Mouse (Mus musculus): Measurements from ENCODE around the gene Olfr561. TPM values are rescaled to one million over a fixed set of nuclear protein-coding genes. Genes with fewer than 3 reads are reported as not detected.

Olfr561 gene
- polyA plus RNA-seq (2015; fragmentation: Nextera tagmentation; extraction: Ambion mirVana), result not detected in 2 replicates

GRCm38 (mm10) chr7:102770921-102771320 lies at the start of gene Olfr561:
TSS of gene Olfr561 (plus strand) at chr7:102771221.
- no peaks in the 10 kb centered on the region for H3K9me3 ChIP-seq
- no peak within 1 kb of the TSS for H3K9ac ChIP-seq
- no peak within 1 kb of the TSS for H3K27ac ChIP-seq
- H3K27me3 ChIP-seq (replicated peaks), result no peaks in the 10 kb centered on the region
- no peak within 1 kb of the TSS for H3K4me3 ChIP-seq (replicated peaks)
- no peaks in the 10 kb centered on the region for H3K36me3 ChIP-seq
- ATAC-seq (ENCODE audit: insufficient read depth, low FRiP score, low read depth), result no peak
- no peaks in the 10 kb centered on the region for H3K4me1 ChIP-seq
- WGBS, result 64% methylated on average over 2 of the region's 2 CpGs
- H3K4me2 ChIP-seq, result no peak within 1 kb of the TSS

- no peaks in the 10 kb centered on the region for H3K36me3 ChIP-seq
- ATAC-seq (ENCODE audit: insufficient read depth, low FRiP score, low read depth), result no peak
- no peaks in the 10 kb centered on the region for H3K27me3 ChIP-seq (replicated peaks)
- no peak within 1 kb of the TSS for H3K27ac ChIP-seq
- no peaks in the 10 kb centered on the region for H3K9me3 ChIP-seq
- H3K4me3 ChIP-seq (replicated peaks), result no peak within 1 kb of the TSS
- H3K4me1 ChIP-seq, result no peaks in the 10 kb centered on the region
- no peak within 1 kb of the TSS for H3K4me2 ChIP-seq
- H3K9ac ChIP-seq, result no peak within 1 kb of the TSS
Measured at GRCm38 (mm10) chr7:102727391-102727790, 43.6 kb upstream of the Olfr561 start, which contains the start of gene Olfr559. TSS of gene Olfr559 (minus strand) at chr7:102727491.

GRCm38 (mm10) chr7:102733793-102734192 lies 37.2 kb upstream of the Olfr561 start:
- H3K27ac ChIP-seq, result no peak overlapping the region
- no peaks in the 10 kb centered on the region for H3K9me3 ChIP-seq
- no peaks in the 10 kb centered on the region for H3K36me3 ChIP-seq
- no peak overlapping the region for H3K9ac ChIP-seq
- no peak overlapping the region for H3K4me2 ChIP-seq
- H3K4me1 ChIP-seq, result no peaks in the 10 kb centered on the region
- no peak overlapping the region for H3K4me3 ChIP-seq (replicated peaks)
- ATAC-seq (ENCODE audit: insufficient read depth, low FRiP score, low read depth), result peak; percentile 43; the same call in 1 of the 2 replicates
- H3K27me3 ChIP-seq (replicated peaks), result no peaks in the 10 kb centered on the region
- WGBS, result 14% methylated on average over 1 of the region's 1 CpGs

GRCm38 (mm10) chr7:102737705-102738104 lies 33.3 kb upstream of the Olfr561 start:
- ATAC-seq (ENCODE audit: insufficient read depth, low FRiP score, low read depth), result no peak
- Histone ChIP-seq H3K4me2 (no peak overlapping the region), H3K36me3 (no peaks in the 10 kb centered on the region), H3K4me1 (no peaks in the 10 kb centered on the region), H3K27ac (no peak overlapping the region), H3K27me3 (replicated peaks) (no peaks in the 10 kb centered on the region), H3K9ac (no peak overlapping the region), H3K4me3 (replicated peaks) (no peak overlapping the region), H3K9me3 (no peaks in the 10 kb centered on the region)
- WGBS, result 41% methylated on average over 2 of the region's 2 CpGs

GRCm38 (mm10) chr7:102752086-102752485 lies 18.9 kb upstream of the Olfr561 start:
- Histone ChIP-seq H3K9ac (no peak overlapping the region), H3K4me1 (no peaks in the 10 kb centered on the region), H3K27me3 (replicated peaks) (no peaks in the 10 kb centered on the region), H3K4me3 (replicated peaks) (no peak overlapping the region), H3K9me3 (no peaks in the 10 kb centered on the region), H3K36me3 (no peaks in the 10 kb centered on the region), H3K4me2 (no peak overlapping the region), H3K27ac (no peak overlapping the region)
- ATAC-seq (ENCODE audit: insufficient read depth, low FRiP score, low read depth), result no peak
- 12% methylated on average over 1 of the region's 1 CpGs for WGBS

GRCm38 (mm10) chr7:102759266-102759665 lies 11.8 kb upstream of the Olfr561 start, which contains the start of the genes Olfr560 and Olfr78:
TSS of gene Olfr560 (minus strand) at chr7:102759366.
TSS of gene Olfr78 (minus strand) at chr7:102759471.
- Histone ChIP-seq H3K9me3 (no peaks in the 10 kb centered on the region), H3K36me3 (no peaks in the 10 kb centered on the region), H3K4me1 (no peaks in the 10 kb centered on the region), H3K27ac (no peak within 1 kb of the TSS), H3K4me3 (replicated peaks) (no peak within 1 kb of the TSS), H3K4me2 (no peak within 1 kb of the TSS), H3K27me3 (replicated peaks) (no peaks in the 10 kb centered on the region), H3K9ac (no peak within 1 kb of the TSS)
- no peak for ATAC-seq (ENCODE audit: insufficient read depth, low FRiP score, low read depth)
- 59% methylated on average over 4 of the region's 4 CpGs for WGBS

- H3K27me3 ChIP-seq (replicated peaks), result no peaks in the 10 kb centered on the region
- no peaks in the 10 kb centered on the region for H3K9me3 ChIP-seq
- no peaks in the 10 kb centered on the region for H3K36me3 ChIP-seq
- no peak within 1 kb of the TSS for H3K4me3 ChIP-seq (replicated peaks)
- no peak for ATAC-seq (ENCODE audit: insufficient read depth, low FRiP score, low read depth)
- no peak within 1 kb of the TSS for H3K9ac ChIP-seq
- no peak within 1 kb of the TSS for H3K4me2 ChIP-seq
- no peak within 1 kb of the TSS for H3K27ac ChIP-seq
- H3K4me1 ChIP-seq, result no peaks in the 10 kb centered on the region
Measured at GRCm38 (mm10) chr7:102803180-102803579, 32.2 kb downstream of the Olfr561 start, which contains the start of gene Olfr564. TSS of gene Olfr564 (plus strand) at chr7:102803480.

Other genes starting within 250 kb of the Olfr561 start
- not detected in 2 replicates for gene Olfr547, start 236.5 kb upstream of the Olfr561 start, polyA plus RNA-seq (2015; fragmentation: Nextera tagmentation; extraction: Ambion mirVana)
- gene Olfr548-ps1, start 230.3 kb upstream of the Olfr561 start, polyA plus RNA-seq (2015; fragmentation: Nextera tagmentation; extraction: Ambion mirVana), result not detected in 2 replicates
- gene Olfr549, start 221.4 kb upstream of the Olfr561 start, polyA plus RNA-seq (2015; fragmentation: Nextera tagmentation; extraction: Ambion mirVana), result not detected in 2 replicates
- 0.49 and 1.1 TPM in 2 replicates for gene Trim21, start 205.7 kb upstream of the Olfr561 start, polyA plus RNA-seq (2015; fragmentation: Nextera tagmentation; extraction: Ambion mirVana)
- gene Olfr550, start 199.8 kb upstream of the Olfr561 start, polyA plus RNA-seq (2015; fragmentation: Nextera tagmentation; extraction: Ambion mirVana), result not detected in 2 replicates
- gene Olfr551, start 179.3 kb upstream of the Olfr561 start, polyA plus RNA-seq (2015; fragmentation: Nextera tagmentation; extraction: Ambion mirVana), result not detected in 2 replicates
- gene Olfr552, start 173.5 kb upstream of the Olfr561 start, polyA plus RNA-seq (2015; fragmentation: Nextera tagmentation; extraction: Ambion mirVana), result not detected in 2 replicates
- not detected in 2 replicates for gene Olfr553, start 153.0 kb upstream of the Olfr561 start, polyA plus RNA-seq (2015; fragmentation: Nextera tagmentation; extraction: Ambion mirVana)
- gene Olfr554, start 132.8 kb upstream of the Olfr561 start, polyA plus RNA-seq (2015; fragmentation: Nextera tagmentation; extraction: Ambion mirVana), result not detected in 2 replicates
- gene Olfr555, start 112.4 kb upstream of the Olfr561 start, polyA plus RNA-seq (2015; fragmentation: Nextera tagmentation; extraction: Ambion mirVana), result not detected in 2 replicates
- not detected in 2 replicates for gene Olfr556, start 106.3 kb upstream of the Olfr561 start, polyA plus RNA-seq (2015; fragmentation: Nextera tagmentation; extraction: Ambion mirVana)
- gene Trim68, start 83.9 kb upstream of the Olfr561 start, polyA plus RNA-seq (2015; fragmentation: Nextera tagmentation; extraction: Ambion mirVana), result 12.8 and 13.6 TPM in 2 replicates
- not detected in 2 replicates for gene Olfr557, start 75.3 kb upstream of the Olfr561 start, polyA plus RNA-seq (2015; fragmentation: Nextera tagmentation; extraction: Ambion mirVana)
- 0.18 and 0.30 TPM in 2 replicates for gene Olfr558, start 69.0 kb upstream of the Olfr561 start, polyA plus RNA-seq (2015; fragmentation: Nextera tagmentation; extraction: Ambion mirVana)
- not detected in 2 replicates for gene Olfr33, start 52.2 kb upstream of the Olfr561 start, polyA plus RNA-seq (2015; fragmentation: Nextera tagmentation; extraction: Ambion mirVana)
- not detected in 2 replicates for gene Olfr559, start 43.7 kb upstream of the Olfr561 start, polyA plus RNA-seq (2015; fragmentation: Nextera tagmentation; extraction: Ambion mirVana)
- gene Olfr560, start 11.9 kb upstream of the Olfr561 start, polyA plus RNA-seq (2015; fragmentation: Nextera tagmentation; extraction: Ambion mirVana), result not detected in 2 replicates
- gene Olfr78, start 11.8 kb upstream of the Olfr561 start, polyA plus RNA-seq (2015; fragmentation: Nextera tagmentation; extraction: Ambion mirVana), result 0.28 and 0.44 TPM in 2 replicates
- gene Olfr564, start 32.3 kb downstream of the Olfr561 start, polyA plus RNA-seq (2015; fragmentation: Nextera tagmentation; extraction: Ambion mirVana), result not detected in 2 replicates
- gene Olfr566, start 87.5 kb downstream of the Olfr561 start, polyA plus RNA-seq (2015; fragmentation: Nextera tagmentation; extraction: Ambion mirVana), result not detected in 2 replicates
- not detected in 2 replicates for gene Olfr568, start 105.9 kb downstream of the Olfr561 start, polyA plus RNA-seq (2015; fragmentation: Nextera tagmentation; extraction: Ambion mirVana)
- gene Olfr569, start 119.7 kb downstream of the Olfr561 start, polyA plus RNA-seq (2015; fragmentation: Nextera tagmentation; extraction: Ambion mirVana), result not detected in 2 replicates
- not detected in 2 replicates for gene Olfr570, start 123.4 kb downstream of the Olfr561 start, polyA plus RNA-seq (2015; fragmentation: Nextera tagmentation; extraction: Ambion mirVana)
- not detected in 2 replicates for gene Olfr571, start 146.3 kb downstream of the Olfr561 start, polyA plus RNA-seq (2015; fragmentation: Nextera tagmentation; extraction: Ambion mirVana)
- gene Olfr572, start 153.2 kb downstream of the Olfr561 start, polyA plus RNA-seq (2015; fragmentation: Nextera tagmentation; extraction: Ambion mirVana), result not detected in 2 replicates
- not detected in 2 replicates for gene Olfr573-ps1, start 171.4 kb downstream of the Olfr561 start, polyA plus RNA-seq (2015; fragmentation: Nextera tagmentation; extraction: Ambion mirVana)
- not detected in 2 replicates for gene Olfr574, start 177.2 kb downstream of the Olfr561 start, polyA plus RNA-seq (2015; fragmentation: Nextera tagmentation; extraction: Ambion mirVana)
- gene Olfr575, start 187.6 kb downstream of the Olfr561 start, polyA plus RNA-seq (2015; fragmentation: Nextera tagmentation; extraction: Ambion mirVana), result not detected in 2 replicates
- not detected in 2 replicates for gene Olfr576, start 191.4 kb downstream of the Olfr561 start, polyA plus RNA-seq (2015; fragmentation: Nextera tagmentation; extraction: Ambion mirVana)
- not detected in 2 replicates for gene Olfr577, start 204.7 kb downstream of the Olfr561 start, polyA plus RNA-seq (2015; fragmentation: Nextera tagmentation; extraction: Ambion mirVana)
- not detected in 2 replicates for gene Olfr578, start 218.1 kb downstream of the Olfr561 start, polyA plus RNA-seq (2015; fragmentation: Nextera tagmentation; extraction: Ambion mirVana)